In genomic region chr2:93454817-93455591, GRCm38 (mm10) we compare ENCODE assay signal across 10 mouse cellular contexts. TPM values are rescaled to one million over a fixed set of nuclear protein-coding genes. Genes with fewer than 3 reads are reported as not detected.
DNase-seq lines count a peak whose midpoint lies in the region; ATAC-seq and TF ChIP-seq lines count a peak whose summit lies in the region.
"Had no signal": no experiment of that assay in that cellular context is flagged by ENCODE, and none has a peak within 500 bp of the region (broad histone marks: within the 10 kb centered on the region; RNA-seq: fewer than 3 reads in every experiment).

No protein-coding gene starts in this region.

- no peaks in the 10 kb centered on the region for H3K27me3 ChIP-seq in intestine, embryonic 15.5 days (replicated peaks)
- H3K27me3 ChIP-seq in liver, postnatal 0 days (ENCODE audit: insufficient read depth, low read length), result no peaks in the 10 kb centered on the region
- H3K27me3 ChIP-seq: embryonic facial prominence, embryonic 15.5 days had no signal

- peak; percentile 75 for ATAC-seq in intestine, embryonic 15.5 days
- peak; percentile 77 for ATAC-seq in liver, postnatal 0 days

- H3K9me3 ChIP-seq in intestine, embryonic 15.5 days, result no peaks in the 10 kb centered on the region
- H3K9me3 ChIP-seq in liver, postnatal 0 days (ENCODE audit: low read length), result no peaks in the 10 kb centered on the region
- H3K9me3 ChIP-seq: embryonic facial prominence, embryonic 15.5 days had no signal

- no peaks in the 10 kb centered on the region for H3K36me3 ChIP-seq in intestine, embryonic 15.5 days
- H3K36me3 ChIP-seq in liver, postnatal 0 days (replicated peaks; ENCODE audit: insufficient read depth, low read length), result peaks cover 8% of the 10 kb centered on the region; the same call in 1 of the 2 replicates
- H3K36me3 ChIP-seq: embryonic facial prominence, embryonic 15.5 days had no signal

- peaks cover 75% of the 10 kb centered on the region for H3K4me1 ChIP-seq in intestine, embryonic 15.5 days (replicated peaks)
- peaks cover 91% of the 10 kb centered on the region for H3K4me1 ChIP-seq in liver, postnatal 0 days (ENCODE audit: insufficient read depth)

- H3K4me3 ChIP-seq in intestine, embryonic 15.5 days (replicated peaks), result no peak overlapping the region
- no peak overlapping the region for H3K4me3 ChIP-seq in liver, postnatal 0 days (ENCODE audit: low read depth, low read length)
- H3K4me3 ChIP-seq: embryonic facial prominence, embryonic 15.5 days had no signal

- no peak for TF ChIP-seq EP300 in liver, postnatal 0 days (IDR thresholded peaks at IDR 0.05; ENCODE audit: low read depth)

- peak; percentile 47 for DNase-seq in adrenal gland, adult 2 months
- DNase-seq in adrenal gland, postnatal 4 days (ENCODE audit: low spot score in 2 of 2), result no peak
- peak; percentile 22 for DNase-seq in 3T3-L1 (ENCODE audit: low read depth, low spot score)
- DNase-seq in liver, postnatal 0 days, result peak; percentile 75
- DNase-seq in cerebellum, adult 18-20 months, result no peak
- DNase-seq in layer of hippocampus, postnatal 14 days (ENCODE audit: low spot score in 2 of 2), result no peak
- DNase-seq in T-cell, adult 2 months (ENCODE audit: low spot score), result no peak
- DNase-seq: layer of hippocampus, postnatal 36 days had no signal

- 69% methylated on average over 3 of the region's 3 CpGs for WGBS in intestine, embryonic 15.5 days
- 49% methylated on average over 3 of the region's 3 CpGs for WGBS in liver, postnatal 0 days (ENCODE audit: insufficient replicate concordance)

- H3K27ac ChIP-seq in intestine, embryonic 15.5 days, result peak overlapping the region; percentile 42
- peak overlapping the region; percentile 80 for H3K27ac ChIP-seq in liver, postnatal 0 days (ENCODE audit: low read depth)

- H3K9ac ChIP-seq in intestine, embryonic 15.5 days, result no peak overlapping the region
- H3K9ac ChIP-seq in liver, postnatal 0 days (replicated peaks), result peak overlapping the region; percentile 41
- H3K9ac ChIP-seq: embryonic facial prominence, embryonic 15.5 days had no signal

- TF ChIP-seq CTCF in liver, postnatal 0 days (IDR thresholded peaks at IDR 0.05; ENCODE audit: low read depth), result peak; percentile 30; the same call in 1 of the 2 replicates

- no peak overlapping the region for H3K4me2 ChIP-seq in intestine, embryonic 15.5 days (replicated peaks)
- H3K4me2 ChIP-seq in liver, postnatal 0 days (ENCODE audit: low read depth, low read length), result peak overlapping the region; percentile 84
- H3K4me2 ChIP-seq: embryonic facial prominence, embryonic 15.5 days had no signal

RNA-seq across cellular contexts. Expression of gene Cd82, which starts 7.9 kb away (rescaled TPM):
- total RNA-seq in adrenal gland, adult 2 months (2021), result 10 to 100 TPM; 58.9 to 83.2 TPM
- 125 and 137 TPM in 2 replicates for polyA plus RNA-seq in adrenal gland, adult 2 months (2012; rRNA removed)
- 10 to 100 TPM; 68.7 to 73.7 TPM for total RNA-seq in adrenal gland, postnatal 4 days (2021)
- polyA plus RNA-seq in intestine, embryonic 15.5 days (2015; fragmentation: Nextera tagmentation; extraction: Ambion mirVana), result 106 and 127 TPM in 2 replicates
- 81.0 and 87.7 TPM in 2 replicates for polyA plus RNA-seq in liver, postnatal 0 days (2015; fragmentation: Nextera tagmentation; extraction: Ambion mirVana)
- 10 to 100 TPM; 11.2 to 15.2 TPM for total RNA-seq in layer of hippocampus, postnatal 14 days (2021)

Comparison
In these comparisons a context has a peak if more than half of its experiments do, and no peak if none do; other contexts are left out.
1. DNase-seq: peak in adrenal gland, adult 2 months (single experiment), 3T3-L1 (single experiment) and liver, postnatal 0 days (single experiment); none in adrenal gland, postnatal 4 days (0 of 2), cerebellum, adult 18-20 months (0 of 2), layer of hippocampus, postnatal 14 days (0 of 2) and T-cell, adult 2 months (single experiment).